In genomic region chr1:133025051-133025795, GRCm38 (mm10) we compare ENCODE assay signal across 7 mouse cellular contexts. TPM values are rescaled to one million over a fixed set of nuclear protein-coding genes. Genes with fewer than 3 reads are reported as not detected.
DNase-seq lines count a peak whose midpoint lies in the region; ATAC-seq and TF ChIP-seq lines count a peak whose summit lies in the region.

No protein-coding gene starts in this region.

- intact Hi-C loops in left cerebral cortex, postnatal 4 days (cut with DNase I) = no loop called here

- H3K9me3 ChIP-seq in intestine, postnatal 0 days (ENCODE audit: control insufficient read depth) = no peaks in the 10 kb centered on the region
- H3K9me3 ChIP-seq in midbrain, embryonic 12.5 days = no peaks in the 10 kb centered on the region

- no peaks in the 10 kb centered on the region for H3K27me3 ChIP-seq in intestine, postnatal 0 days (replicated peaks; ENCODE audit: control insufficient read depth, insufficient read depth, low read length)
- no peaks in the 10 kb centered on the region for H3K27me3 ChIP-seq in midbrain, embryonic 12.5 days
- no peaks in the 10 kb centered on the region for H3K27me3 ChIP-seq in small intestine, adult 2 months (ENCODE audit: control insufficient read depth, insufficient read depth, low read length)

- WGBS in intestine, postnatal 0 days = under 1% methylated on average over 39 of the region's 40 CpGs
- 1% methylated on average over 40 of the region's 40 CpGs for WGBS in midbrain, embryonic 12.5 days
- WGBS in small intestine, adult 2 months = under 1% methylated on average over 39 of the region's 40 CpGs

- peak overlapping the region; percentile 88 for H3K27ac ChIP-seq in intestine, postnatal 0 days (ENCODE audit: low read depth, low read length)
- peak overlapping the region; percentile 93 for H3K27ac ChIP-seq in midbrain, embryonic 12.5 days (replicated peaks)
- peak overlapping the region; percentile 75 for H3K27ac ChIP-seq in small intestine, adult 2 months (ENCODE audit: insufficient read depth, low read depth, low read length)

- DNase-seq in adrenal gland, adult 8-10 months = peak; percentile 87
- peak; percentile 96 for DNase-seq in embryo, embryonic 9.5 days (ENCODE audit: extremely low spot score)
- peak; percentile 74 for DNase-seq in gonadal fat pad, adult 2 months (ENCODE audit: low read depth)
- DNase-seq in left cerebral cortex, postnatal 4 days = peak; percentile 91

- no peaks in the 10 kb centered on the region; the same call in 1 of the 2 replicates for H3K4me1 ChIP-seq in intestine, postnatal 0 days (replicated peaks; ENCODE audit: control insufficient read depth, insufficient read depth, low read length)
- H3K4me1 ChIP-seq in midbrain, embryonic 12.5 days = peaks cover 8% of the 10 kb centered on the region
- H3K4me1 ChIP-seq in small intestine, adult 2 months (ENCODE audit: control insufficient read depth, insufficient read depth, insufficient read length, low read length) = no peaks in the 10 kb centered on the region; the same call in 1 of the 2 replicates

- H3K4me3 ChIP-seq in intestine, postnatal 0 days (ENCODE audit: low read depth, low read length) = peak overlapping the region; percentile 91
- H3K4me3 ChIP-seq in midbrain, embryonic 12.5 days = peak overlapping the region; percentile 89
- H3K4me3 ChIP-seq in small intestine, adult 2 months (ENCODE audit: low read depth, low read length) = peak overlapping the region; percentile 94

- TF ChIP-seq CTCF in intestine, postnatal 0 days (IDR thresholded peaks at IDR 0.05; ENCODE audit: low read depth) = no peak; the same call in 1 of the 2 replicates
- TF ChIP-seq CTCF in small intestine, adult 2 months (IDR thresholded peaks at IDR 0.05; ENCODE audit: extremely low read depth, insufficient read length, insufficient replicate concordance, low read depth, low read length) = no peak

- ATAC-seq in intestine, postnatal 0 days = peak; percentile 95
- ATAC-seq in midbrain, embryonic 12.5 days (ENCODE audit: low FRiP score, low read depth) = peak; percentile 97

- H3K4me2 ChIP-seq in intestine, postnatal 0 days (replicated peaks; ENCODE audit: low read depth) = peak overlapping the region; percentile 66
- peak overlapping the region; percentile 64 for H3K4me2 ChIP-seq in midbrain, embryonic 12.5 days (replicated peaks)

- peak overlapping the region; percentile 95 for H3K9ac ChIP-seq in intestine, postnatal 0 days (ENCODE audit: low read depth, low read length)
- peak overlapping the region; percentile 96 for H3K9ac ChIP-seq in midbrain, embryonic 12.5 days (replicated peaks)

- no peaks in the 10 kb centered on the region for H3K36me3 ChIP-seq in intestine, postnatal 0 days (ENCODE audit: control insufficient read depth, insufficient read depth)
- 0 out of 2 replicates have a peak, but pooled peaks cover 4% of the 10 kb centered on the region for H3K36me3 ChIP-seq in midbrain, embryonic 12.5 days
- peaks cover 3% of the 10 kb centered on the region; the same call in 1 of the 2 replicates for H3K36me3 ChIP-seq in small intestine, adult 2 months (ENCODE audit: control insufficient read depth, insufficient read depth, low read length)

- peak; percentile 70 for TF ChIP-seq POLR2A in small intestine, adult 2 months (IDR thresholded peaks at IDR 0.05; ENCODE audit: low read depth, low read length)

RNA-seq across cellular contexts. Expression of gene Mdm4, which starts 5.1 kb away (rescaled TPM):
- total RNA-seq in adrenal gland, adult 8-10 months (2022) = 100 to 1,000 TPM in 2 of 4 experiments, 10 to 100 TPM in 2; 58.6 to 172 (median 91.8) TPM
- polyA plus RNA-seq in gonadal fat pad, adult 2 months (2012; rRNA removed) = 58.3 and 64.9 TPM in 2 replicates
- 10.0 and 13.1 TPM in 2 replicates for polyA plus RNA-seq in intestine, postnatal 0 days (2015; fragmentation: Nextera tagmentation; extraction: Ambion mirVana)
- total RNA-seq in left cerebral cortex, postnatal 4 days (2021) = 100 to 1,000 TPM; 103 to 109 TPM
- polyA plus RNA-seq in midbrain, embryonic 12.5 days (2016; fragmentation: Nextera tagmentation; extraction: Ambion mirVana) = 50.1 and 56.4 TPM in 2 replicates
- 6.1 and 11.2 TPM in 2 replicates for polyA plus RNA-seq in small intestine, adult 2 months (2012; rRNA removed)

RNA-seq across cellular contexts. Expression of gene Pik3c2b, which starts 20.2 kb away (rescaled TPM):
- 10 to 100 TPM in 2 of 4 experiments, 1 to 10 TPM in 2; 6.1 to 12.5 (median 8.5) TPM for total RNA-seq in adrenal gland, adult 8-10 months (2022)
- polyA plus RNA-seq in gonadal fat pad, adult 2 months (2012; rRNA removed) = 9.0 and 9.6 TPM in 2 replicates
- 3.1 TPM in 2 replicates for polyA plus RNA-seq in intestine, postnatal 0 days (2015; fragmentation: Nextera tagmentation; extraction: Ambion mirVana)
- 10 to 100 TPM; 52.0 to 56.3 TPM for total RNA-seq in left cerebral cortex, postnatal 4 days (2021)
- 21.3 and 21.7 TPM in 2 replicates for polyA plus RNA-seq in midbrain, embryonic 12.5 days (2016; fragmentation: Nextera tagmentation; extraction: Ambion mirVana)
- 13.2 and 23.9 TPM in 2 replicates for polyA plus RNA-seq in small intestine, adult 2 months (2012; rRNA removed)

Comparison
In these comparisons a context has a peak if more than half of its experiments do, and no peak if none do; other contexts are left out.
1. Peak in every context shown above with its lines: DNase-seq, ATAC-seq, H3K4me3 ChIP-seq and H3K27ac ChIP-seq.